Mouse (Mus musculus) embryonic facial prominence, embryonic 15.5 days (tissue): ENCODE data around the gene Siglecf. TPM values are rescaled to one million over a fixed set of nuclear protein-coding genes. Genes with fewer than 3 reads are reported as not detected.
"Not testable (repeated sequence)": the region's sequence is repeated elsewhere in the genome, so short reads cannot be mapped to it uniquely, and the experiment has no call there.

Experiments
- ATAC-seq: fragments of 200-750 bp; cut with Nextera tagmentation; 2 replicates; pipeline ENCODE4 v1.8.0; 2017; ENCODE audit warnings: low read depth, moderate TSS enrichment; ENCODE audit not compliant: insufficient number of reproducible peaks, low FRiP score, low TSS enrichment
- H3K27ac ChIP-seq: fragments of 300-500 bp; sonication (generic); replicated peaks from 2 replicates; pipeline ENCODE4 v1.5.1; 2015; ENCODE audit warnings: mild to moderate bottlenecking, inconsistent platforms
- H3K27me3 ChIP-seq: fragments of 300-500 bp; sonication (generic); 2 replicates; pipeline ENCODE4 v1.6.1; 2015; ENCODE audit warnings: inconsistent platforms
- H3K36me3 ChIP-seq: fragments of 300-500 bp; sonication (generic); 2 replicates; pipeline ENCODE4 v1.6.1; 2015; ENCODE audit warnings: mild to moderate bottlenecking, inconsistent platforms
- H3K4me1 ChIP-seq: fragments of 300-500 bp; sonication (generic); 2 replicates; pipeline ENCODE4 v1.6.1; 2015; ENCODE audit warnings: inconsistent platforms
- H3K4me2 ChIP-seq: fragments of 300-500 bp; sonication (generic); replicated peaks from 2 replicates; pipeline ENCODE4 v1.6.1; 2015; ENCODE audit warnings: mild to moderate bottlenecking, inconsistent platforms
- H3K4me3 ChIP-seq: fragments of 300-500 bp; sonication (generic); replicated peaks from 2 replicates; pipeline ENCODE4 v1.5.1; 2015; ENCODE audit warnings: mild to moderate bottlenecking, inconsistent platforms
- H3K9ac ChIP-seq: fragments of 300-500 bp; sonication (generic); 2 replicates; pipeline ENCODE4 v1.6.1; 2015; ENCODE audit warnings: inconsistent platforms
- H3K9me3 ChIP-seq: fragments of 300-500 bp; sonication (generic); replicated peaks from 2 replicates; pipeline ENCODE4 v1.6.1; 2016; ENCODE audit warnings: inconsistent platforms
- WGBS: fragments of 180-500 bp; shearing (Covaris S2); methylation state at CpG from one replicate; pipeline ENCODE4 v1.1.7; 2015; 5-methylcytosine and 5-hydroxymethylcytosine counted together
- polyA plus RNA-seq: library from polyadenylated mRNA; unstranded; fragments of >200 nt; fragmentation: Nextera tagmentation; extraction: Ambion mirVana; gene quantifications from 2 replicates; pipeline ENCODE4 v1.2.1, GENCODE M21; 2015

Gene Siglecf
- polyA plus RNA-seq, 1 experiment from 2014 or later: 0.21 TPM

DNA sequence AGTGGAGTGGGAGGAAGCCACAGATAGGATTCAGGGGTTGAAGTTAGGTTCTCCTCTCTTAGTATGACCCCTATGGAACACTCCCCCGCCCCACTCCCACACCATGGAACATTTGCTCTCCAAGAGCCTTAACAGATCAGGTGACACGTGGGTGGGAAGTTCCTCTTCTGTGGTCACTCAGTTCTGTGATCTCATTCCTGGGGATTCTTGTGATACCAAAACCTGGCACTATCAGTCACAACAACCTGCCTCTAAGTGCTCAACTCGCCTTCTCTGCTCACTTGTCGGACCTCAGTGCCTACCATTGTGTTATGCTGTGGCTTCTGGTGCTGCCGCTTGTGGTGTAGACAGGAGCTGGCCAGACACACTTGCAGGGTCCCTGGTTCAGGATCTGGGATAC, 8.0 kb upstream of the Siglecf start:
- no peak overlapping the region for H3K9ac ChIP-seq
- ATAC-seq: no peak
- 67% methylated on average over 5 of the region's 5 CpGs for WGBS

DNA sequence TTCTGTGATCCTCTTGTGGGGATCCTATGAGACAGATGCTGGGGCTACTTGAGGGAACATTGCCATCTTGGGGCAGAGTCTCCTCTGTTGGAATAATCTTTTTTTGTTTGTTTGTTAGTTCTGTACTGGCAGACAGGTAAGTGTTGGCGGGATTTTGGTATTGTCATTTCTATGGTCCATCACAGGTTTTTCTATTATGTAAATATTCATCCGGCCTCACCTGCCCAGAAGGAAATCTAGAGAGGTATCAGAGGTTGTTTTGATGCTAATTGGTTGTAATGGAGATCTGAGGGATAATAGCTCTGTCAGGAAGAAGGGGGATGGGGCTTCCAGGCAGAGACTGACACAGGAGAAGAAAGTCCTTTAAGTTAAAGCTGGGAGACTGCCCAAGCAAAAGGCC, 7.1 kb upstream of the Siglecf start:
- Histone ChIP-seq H3K9ac (no peak overlapping the region), H3K4me3 (no peak overlapping the region), H3K4me2 (no peak overlapping the region), H3K4me1 (no peaks in the 10 kb centered on the region), H3K9me3 (no peaks in the 10 kb centered on the region), H3K27me3 (no peaks in the 10 kb centered on the region), H3K27ac (no peak overlapping the region), H3K36me3 (no peaks in the 10 kb centered on the region)
- WGBS: 49% methylated on average over 2 of the region's 2 CpGs
- no peak for ATAC-seq

More for the DNA sequence above, 8.0 kb upstream of the Siglecf start:
- H3K27me3 ChIP-seq: no peaks in the 10 kb centered on the region
- H3K4me1 ChIP-seq: no peaks in the 10 kb centered on the region
- H3K4me2 ChIP-seq: no peak overlapping the region
- no peaks in the 10 kb centered on the region for H3K36me3 ChIP-seq
- H3K4me3 ChIP-seq: no peak overlapping the region
- H3K9me3 ChIP-seq: no peaks in the 10 kb centered on the region
- H3K27ac ChIP-seq: no peak overlapping the region

DNA sequence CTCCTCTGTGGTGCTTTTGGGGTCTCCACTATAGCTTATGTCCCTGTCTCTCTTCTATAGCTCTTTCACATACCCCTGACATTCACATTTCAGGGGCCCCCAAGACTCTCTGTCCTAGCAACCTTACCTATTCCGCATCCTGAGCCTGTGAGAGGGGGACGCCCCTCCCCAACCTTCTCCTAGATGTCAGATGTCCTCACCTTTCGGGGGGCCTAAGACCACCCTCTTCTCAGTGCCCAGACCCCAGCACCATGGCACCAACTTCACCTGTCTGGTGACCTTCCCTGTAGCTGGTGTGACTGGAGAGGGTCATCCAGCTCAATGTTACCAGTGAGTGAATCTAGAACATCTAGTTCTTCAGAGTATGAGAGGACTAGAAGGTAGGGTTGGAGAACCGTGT, 6.7 kb upstream of the Siglecf start:
- Histone ChIP-seq H3K9ac (no peak overlapping the region), H3K27ac (no peak overlapping the region), H3K4me3 (no peak overlapping the region), H3K36me3 (no peaks in the 10 kb centered on the region), H3K4me2 (no peak overlapping the region), H3K27me3 (no peaks in the 10 kb centered on the region), H3K9me3 (no peaks in the 10 kb centered on the region), H3K4me1 (no peaks in the 10 kb centered on the region)
- ATAC-seq: no peak
- WGBS: 77% methylated on average over 4 of the region's 4 CpGs

DNA sequence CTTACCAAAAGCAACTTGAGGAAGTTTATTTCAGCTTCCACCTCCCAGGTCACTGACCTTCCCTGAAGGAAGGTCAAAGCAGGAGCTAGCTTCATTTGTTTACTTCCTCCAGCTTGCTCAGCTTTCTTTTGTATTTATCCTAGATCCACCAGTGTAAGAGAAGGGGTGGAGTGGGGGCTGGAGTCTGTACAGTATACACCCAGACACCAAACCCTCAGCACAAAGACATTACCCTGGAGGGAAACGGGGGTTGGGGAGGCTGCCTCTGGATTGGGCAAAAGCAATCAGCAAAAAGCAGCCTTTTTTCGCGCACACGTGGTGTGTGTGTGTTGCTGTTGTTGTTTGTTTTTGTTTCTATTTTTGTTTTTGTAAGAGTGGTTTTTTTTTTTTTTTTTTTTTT, 5.0 kb upstream of the Siglecf start:
- ATAC-seq: no peak
- Histone ChIP-seq H3K27ac (no peak overlapping the region), H3K9ac (no peak overlapping the region), H3K4me3 (no peak overlapping the region), H3K4me1 (no peaks in the 10 kb centered on the region), H3K9me3 (no peaks in the 10 kb centered on the region), H3K36me3 (no peaks in the 10 kb centered on the region), H3K27me3 (no peaks in the 10 kb centered on the region), H3K4me2 (no peak overlapping the region)
- WGBS: 42% methylated on average over 4 of the region's 4 CpGs

DNA sequence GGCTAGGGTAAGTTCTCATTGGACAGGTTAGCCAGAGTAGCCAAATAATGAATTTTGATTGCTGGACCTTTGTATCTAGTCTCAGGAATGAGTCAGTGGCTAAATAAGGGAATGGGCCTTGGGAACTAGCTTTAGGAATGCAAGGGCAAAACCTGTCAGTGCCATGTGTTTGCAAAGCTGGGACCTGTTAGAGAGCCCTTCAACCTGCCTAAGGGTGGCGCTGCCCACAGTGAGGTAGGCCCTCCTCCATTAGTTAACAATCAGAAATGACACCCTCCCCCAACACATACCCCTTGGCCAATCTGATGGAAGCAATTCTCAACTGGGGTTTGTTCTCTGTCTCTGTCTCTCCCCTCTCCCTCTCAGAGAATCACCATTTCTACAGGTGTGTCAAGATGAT, 4.6 kb upstream of the Siglecf start:
- Histone ChIP-seq H3K9me3 (no peaks in the 10 kb centered on the region), H3K4me2 (no peak overlapping the region), H3K9ac (no peak overlapping the region), H3K4me1 (no peaks in the 10 kb centered on the region), H3K27ac (no peak overlapping the region), H3K4me3 (no peak overlapping the region), H3K27me3 (no peaks in the 10 kb centered on the region), H3K36me3 (no peaks in the 10 kb centered on the region)
- WGBS: 57% methylated on average over 1 of the region's 1 CpGs
- no peak for ATAC-seq

DNA sequence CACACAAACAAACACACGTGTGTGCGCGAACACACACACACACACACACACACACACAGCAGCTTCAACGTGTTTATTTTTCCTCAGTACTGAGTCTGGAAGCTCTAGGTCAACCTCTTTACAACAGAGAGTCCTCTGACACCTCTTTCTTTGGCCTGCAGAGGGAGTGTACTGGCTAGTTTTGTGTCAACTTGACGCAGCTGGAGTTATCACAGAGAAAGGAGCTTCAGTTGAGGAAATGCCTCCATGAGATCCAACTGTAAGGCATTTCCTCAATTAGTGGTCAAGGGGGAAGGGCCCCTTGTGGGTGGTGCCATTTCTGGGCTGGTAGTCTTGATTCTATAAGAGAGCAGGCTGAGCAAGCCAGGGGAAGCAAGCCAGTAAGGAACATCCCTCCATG, 1.5 kb upstream of the Siglecf start:
- not testable (repeated sequence) for H3K9ac ChIP-seq, ATAC-seq, H3K27ac ChIP-seq, H3K27me3 ChIP-seq, H3K9me3 ChIP-seq, H3K36me3 ChIP-seq, H3K4me3 ChIP-seq, H3K4me2 ChIP-seq, H3K4me1 ChIP-seq
- WGBS: 65% methylated on average over 5 of the region's 5 CpGs

DNA sequence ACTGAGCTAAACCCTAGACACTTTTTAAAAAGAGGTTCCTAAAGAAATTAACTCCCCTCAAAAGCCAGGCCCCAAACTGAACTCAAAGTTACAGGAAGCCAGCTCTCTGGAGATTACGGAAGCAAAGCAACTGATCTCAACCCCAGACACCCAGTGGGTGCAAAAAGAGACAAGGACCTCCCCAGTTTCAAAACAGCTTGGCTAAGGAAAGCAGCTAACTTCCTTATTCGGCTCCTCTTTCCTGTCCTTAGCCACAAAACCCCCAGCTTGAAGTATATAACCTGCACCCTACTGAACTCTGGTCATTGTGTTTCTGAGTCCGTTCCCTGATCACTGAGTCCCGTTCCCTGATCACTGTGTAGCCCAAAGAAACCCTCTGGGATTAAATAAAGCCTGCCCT, 2.0 kb downstream of the Siglecf start:
- ATAC-seq: no peak
- no peak overlapping the region for H3K4me2 ChIP-seq
- H3K9ac ChIP-seq: no peak overlapping the region
- H3K4me3 ChIP-seq: no peak overlapping the region
- H3K27me3 ChIP-seq: no peaks in the 10 kb centered on the region
- WGBS: 66% methylated on average over 4 of the region's 4 CpGs
- no peaks in the 10 kb centered on the region for H3K9me3 ChIP-seq
- H3K36me3 ChIP-seq: no peaks in the 10 kb centered on the region
- 0 out of 2 replicates have a peak, but pooled peaks cover 6% of the 10 kb centered on the region for H3K4me1 ChIP-seq
- no peak overlapping the region for H3K27ac ChIP-seq

DNA sequence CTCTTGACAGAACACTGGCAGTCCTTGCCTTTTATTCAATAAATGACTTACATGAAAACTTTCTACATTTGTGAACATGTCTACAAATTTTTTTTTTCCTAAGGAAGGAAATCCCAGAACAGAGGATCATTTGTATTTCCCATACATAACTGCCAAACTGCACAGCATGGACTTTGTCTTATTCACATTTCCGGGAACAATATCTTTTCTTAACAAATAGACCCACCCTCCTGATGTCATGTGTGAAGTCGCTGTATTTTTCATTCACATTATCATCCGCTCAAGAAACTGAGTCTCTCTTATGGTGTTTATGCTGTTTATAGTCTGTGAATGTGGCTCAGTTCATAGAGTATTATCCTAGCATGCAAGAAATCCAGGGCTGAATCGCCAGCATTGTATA, 2.6 kb downstream of the Siglecf start:
- Histone ChIP-seq H3K36me3 (no peaks in the 10 kb centered on the region), H3K9me3 (no peaks in the 10 kb centered on the region), H3K9ac (no peak overlapping the region), H3K4me1 (0 out of 2 replicates have a peak, but pooled peaks cover 6% of the 10 kb centered on the region), H3K27me3 (no peaks in the 10 kb centered on the region), H3K4me3 (no peak overlapping the region), H3K4me2 (no peak overlapping the region), H3K27ac (no peak overlapping the region)
- ATAC-seq: no peak
- 81% methylated on average over 4 of the region's 4 CpGs for WGBS

DNA sequence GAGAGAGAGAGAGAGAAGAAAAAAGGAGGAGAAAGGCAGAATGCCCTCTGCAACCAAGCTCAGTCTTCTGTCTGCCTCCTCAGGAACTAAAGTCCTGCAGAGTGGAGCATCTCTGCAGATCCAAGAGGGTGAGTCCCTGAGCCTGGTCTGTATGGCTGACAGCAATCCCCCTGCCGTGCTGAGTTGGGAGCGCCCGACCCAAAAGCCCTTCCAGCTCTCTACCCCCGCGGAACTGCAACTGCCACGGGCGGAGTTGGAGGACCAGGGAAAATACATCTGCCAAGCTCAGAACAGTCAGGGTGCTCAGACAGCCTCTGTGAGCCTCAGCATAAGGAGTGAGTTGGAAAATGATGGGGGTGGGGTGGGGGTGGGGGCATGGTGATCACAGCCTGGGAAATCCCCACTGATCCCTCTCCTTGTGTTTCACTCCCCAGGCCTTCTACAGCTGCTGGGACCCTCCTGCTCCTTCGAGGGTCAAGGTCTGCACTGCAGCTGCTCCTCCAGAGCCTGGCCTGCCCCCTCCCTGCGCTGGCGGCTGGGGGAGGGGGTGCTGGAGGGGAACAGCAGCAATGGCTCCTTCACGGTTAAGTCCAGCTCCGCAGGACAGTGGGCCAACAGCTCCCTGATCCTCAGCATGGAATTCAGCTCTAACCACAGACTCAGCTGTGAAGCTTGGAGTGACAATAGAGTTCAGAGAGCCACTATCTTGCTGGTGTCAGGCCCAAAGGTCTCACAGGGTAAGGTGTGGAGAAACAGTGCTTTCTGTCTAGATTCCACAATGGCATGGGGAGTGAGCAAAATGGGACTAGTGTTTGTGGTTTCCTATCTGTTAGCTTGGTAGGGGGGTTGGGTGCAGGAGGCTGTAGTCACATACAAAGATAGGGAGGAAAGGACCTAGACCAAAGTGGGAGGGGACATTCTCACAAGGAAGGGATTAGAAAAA, 4.0 kb downstream of the Siglecf start:
- Histone ChIP-seq H3K9ac (no peak overlapping the region), H3K27ac (no peak overlapping the region), H3K4me3 (no peak overlapping the region), H3K4me1 (0 out of 2 replicates have a peak, but pooled peaks cover 6% of the 10 kb centered on the region), H3K9me3 (no peaks in the 10 kb centered on the region), H3K36me3 (no peaks in the 10 kb centered on the region), H3K27me3 (no peaks in the 10 kb centered on the region), H3K4me2 (no peak overlapping the region)
- ATAC-seq: no peak
- WGBS: 12% methylated on average over 12 of the region's 12 CpGs

DNA sequence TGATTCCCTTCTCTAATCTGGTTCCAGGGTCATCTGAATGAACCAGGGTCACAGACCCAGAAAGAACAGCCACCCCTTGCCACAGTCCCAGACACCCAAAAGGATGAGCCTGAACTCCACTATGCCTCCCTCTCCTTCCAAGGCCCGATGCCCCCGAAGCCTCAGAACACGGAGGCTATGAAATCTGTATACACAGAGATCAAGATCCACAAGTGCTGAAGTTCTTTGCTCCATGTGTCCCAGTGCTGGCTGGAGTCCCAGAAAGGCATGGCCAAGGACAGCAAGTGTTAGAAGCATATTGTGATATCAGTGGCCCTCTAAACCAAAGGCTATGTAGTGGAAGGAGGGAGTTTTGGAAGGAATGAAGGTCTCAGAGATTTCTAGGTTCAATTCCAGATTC, 7.4 kb downstream of the Siglecf start:
- Histone ChIP-seq H3K9me3 (no peaks in the 10 kb centered on the region), H3K27ac (no peak overlapping the region), H3K4me1 (0 out of 2 replicates have a peak, but pooled peaks cover 6% of the 10 kb centered on the region), H3K36me3 (no peaks in the 10 kb centered on the region), H3K4me2 (no peak overlapping the region), H3K27me3 (no peaks in the 10 kb centered on the region), H3K9ac (no peak overlapping the region), H3K4me3 (no peak overlapping the region)
- ATAC-seq: no peak
- WGBS: 78% methylated on average over 3 of the region's 3 CpGs

DNA sequence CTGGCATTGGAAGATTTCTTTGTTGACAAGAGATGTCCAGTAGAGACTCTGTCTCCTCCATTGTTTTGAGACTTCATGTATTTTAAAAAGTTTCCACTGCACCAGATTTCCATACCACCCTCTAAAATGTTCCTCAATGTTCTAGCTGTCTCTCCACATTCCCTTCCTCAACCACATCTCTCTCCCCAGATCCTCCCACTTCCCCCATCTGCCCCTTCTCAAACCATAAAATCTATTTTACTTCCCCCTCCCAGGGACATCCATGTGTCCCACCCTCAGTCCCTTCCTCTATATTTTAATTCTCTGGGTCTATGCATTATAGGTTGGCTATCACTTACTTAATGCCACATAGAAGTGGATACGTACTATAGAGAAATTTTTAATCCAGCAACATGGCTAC, 10.3 kb downstream of the Siglecf start:
- WGBS: 79% methylated on average over 1 of the region's 1 CpGs
- Histone ChIP-seq H3K36me3 (no peaks in the 10 kb centered on the region), H3K27ac (no peak overlapping the region), H3K27me3 (no peaks in the 10 kb centered on the region), H3K9me3 (no peaks in the 10 kb centered on the region), H3K4me1 (no peaks in the 10 kb centered on the region), H3K4me2 (no peak overlapping the region), H3K4me3 (no peak overlapping the region), H3K9ac (no peak overlapping the region)
- ATAC-seq: no peak

DNA sequence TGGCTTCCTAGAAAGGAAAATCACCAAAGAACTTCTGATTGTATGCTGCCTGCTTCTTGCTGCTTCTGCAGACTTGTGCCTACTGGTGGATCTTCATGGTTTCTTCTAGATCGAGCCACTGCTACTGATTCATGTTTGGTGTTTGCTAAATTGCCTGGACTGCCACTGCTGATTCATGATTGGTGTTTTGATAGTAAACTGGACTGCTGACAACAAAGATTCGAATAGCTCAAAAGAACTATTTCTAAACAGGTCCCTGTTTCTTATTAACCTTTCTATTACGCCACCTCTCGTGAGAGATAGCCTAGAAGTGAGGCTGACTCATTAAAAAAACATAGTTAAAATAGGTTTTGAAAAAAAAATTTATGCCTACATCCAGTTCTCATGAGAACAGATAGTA, 10.9 kb downstream of the Siglecf start:
- no peaks in the 10 kb centered on the region for H3K4me1 ChIP-seq
- H3K27me3 ChIP-seq: no peaks in the 10 kb centered on the region
- no peak overlapping the region for H3K9ac ChIP-seq
- WGBS: 62% methylated on average over 4 of the region's 4 CpGs
- no peak for ATAC-seq
- H3K4me3 ChIP-seq: no peak overlapping the region
- no peaks in the 10 kb centered on the region for H3K36me3 ChIP-seq
- no peak overlapping the region for H3K27ac ChIP-seq
- no peak overlapping the region for H3K4me2 ChIP-seq
- no peaks in the 10 kb centered on the region for H3K9me3 ChIP-seq
